Mouse (Mus musculus) C2C12 (cell line): ENCODE measurements at regions not wholly inside any gene's neighbourhood (a gene's known extent, or its start where the extent isn't known, plus 50 kb on each side); places are given as distances from the start of the nearest gene placed in this dataset.

Experiments
- H3K27me3 ChIP-seq: one replicate; pipeline ENCODE4 v1.6.1; 2011; ENCODE audit not compliant: control insufficient read depth, insufficient read depth, insufficient read length
- H3K36me3 ChIP-seq: one replicate; pipeline ENCODE4 v1.6.1; 2011; ENCODE audit not compliant: control insufficient read depth, insufficient read depth
- H3K4me3 ChIP-seq: one replicate; pipeline ENCODE4 v1.5.1; 2011; ENCODE audit warnings: mild to moderate bottlenecking, control low read depth; ENCODE audit not compliant: poor library complexity, insufficient read depth, severe bottlenecking
- H3K79me2 ChIP-seq: one replicate; pipeline ENCODE4 v1.6.1; 2011; ENCODE audit not compliant: control insufficient read depth, insufficient read depth
- H3K79me3 ChIP-seq: one replicate; pipeline ENCODE4 v1.6.1; 2011; ENCODE audit warnings: low read depth, control low read depth
- H3ac ChIP-seq: one replicate; pipeline ENCODE3; 2011; ENCODE audit warnings: low read depth; ENCODE audit not compliant: control insufficient read depth, insufficient read length
- CEBPB ChIP-seq: IDR thresholded peaks from one replicate; pipeline ENCODE4 v1.6.1; 2011; ENCODE audit warnings: low read depth, mild to moderate bottlenecking, control low read depth, moderate library complexity
- CTCF ChIP-seq: IDR thresholded peaks from one replicate; pipeline ENCODE4 v1.5.1; 2011; ENCODE audit not compliant: control insufficient read depth, insufficient read depth, insufficient read length
- FOSL1 ChIP-seq: IDR thresholded peaks from one replicate; pipeline ENCODE4 v1.8.0; 2011; ENCODE audit warnings: mild to moderate bottlenecking, low read length; ENCODE audit not compliant: poor library complexity, insufficient read depth, severe bottlenecking
- MAX ChIP-seq: IDR thresholded peaks from one replicate; pipeline ENCODE4 v1.6.1; 2011; ENCODE audit warnings: mild to moderate bottlenecking, control low read depth
- MYOD1 ChIP-seq: IDR thresholded peaks from one replicate; pipeline ENCODE4 v1.6.1; 2011; ENCODE audit warnings: low read depth; ENCODE audit not compliant: control insufficient read depth, insufficient read length
- MYOG ChIP-seq: IDR thresholded peaks from one replicate; pipeline ENCODE4 v1.6.1; 2011; ENCODE audit not compliant: control insufficient read depth, insufficient read length; ENCODE audit errors: extremely low read depth
- USF1 ChIP-seq: IDR thresholded peaks from one replicate; pipeline ENCODE4 v1.6.1; 2011; ENCODE audit warnings: low read depth, mild to moderate bottlenecking, control low read depth, moderate library complexity

- H3K79me3 ChIP-seq, result no peaks in the 10 kb centered on the region
- H3K79me2 ChIP-seq, result no peaks in the 10 kb centered on the region
- no peak for TF ChIP-seq MAX
- no peak for TF ChIP-seq CEBPB
- no peak for TF ChIP-seq USF1
- no peak for TF ChIP-seq FOSL1
- TF ChIP-seq CTCF, result no peak
- TF ChIP-seq MYOD1, result no peak
- no peak for TF ChIP-seq MYOG
- no peaks in the 10 kb centered on the region for H3K27me3 ChIP-seq
- H3K4me3 ChIP-seq, result no peak overlapping the region
- no peak overlapping the region for H3ac ChIP-seq
- no peaks in the 10 kb centered on the region for H3K36me3 ChIP-seq
Measured at GRCm38 (mm10) chr12:13164791-13165190, 84.2 kb downstream of the Ddx1 start.

- H3ac ChIP-seq, result no peak overlapping the region
- no peaks in the 10 kb centered on the region for H3K27me3 ChIP-seq
- H3K36me3 ChIP-seq, result no peaks in the 10 kb centered on the region
- H3K79me2 ChIP-seq, result no peaks in the 10 kb centered on the region
- no peak overlapping the region for H3K4me3 ChIP-seq
- TF ChIP-seq MYOG (no peak), MYOD1 (no peak), CTCF (no peak), FOSL1 (no peak), CEBPB (no peak), USF1 (no peak), MAX (no peak)
- H3K79me3 ChIP-seq, result no peaks in the 10 kb centered on the region
Measured at GRCm38 (mm10) chr12:13161051-13161450, 88.0 kb downstream of the Ddx1 start.

- Histone ChIP-seq H3ac (no peak overlapping the region), H3K36me3 (no peaks in the 10 kb centered on the region), H3K4me3 (no peak overlapping the region), H3K27me3 (no peaks in the 10 kb centered on the region), H3K79me3 (no peaks in the 10 kb centered on the region), H3K79me2 (no peaks in the 10 kb centered on the region)
- TF ChIP-seq MYOD1, result no peak
- TF ChIP-seq USF1, result no peak
- TF ChIP-seq MYOG, result no peak
- no peak for TF ChIP-seq CTCF
- no peak for TF ChIP-seq CEBPB
- no peak for TF ChIP-seq FOSL1
- TF ChIP-seq MAX, result no peak
Measured at GRCm38 (mm10) chr12:13159346-13160055, 89.5 kb downstream of the Ddx1 start.

DNA sequence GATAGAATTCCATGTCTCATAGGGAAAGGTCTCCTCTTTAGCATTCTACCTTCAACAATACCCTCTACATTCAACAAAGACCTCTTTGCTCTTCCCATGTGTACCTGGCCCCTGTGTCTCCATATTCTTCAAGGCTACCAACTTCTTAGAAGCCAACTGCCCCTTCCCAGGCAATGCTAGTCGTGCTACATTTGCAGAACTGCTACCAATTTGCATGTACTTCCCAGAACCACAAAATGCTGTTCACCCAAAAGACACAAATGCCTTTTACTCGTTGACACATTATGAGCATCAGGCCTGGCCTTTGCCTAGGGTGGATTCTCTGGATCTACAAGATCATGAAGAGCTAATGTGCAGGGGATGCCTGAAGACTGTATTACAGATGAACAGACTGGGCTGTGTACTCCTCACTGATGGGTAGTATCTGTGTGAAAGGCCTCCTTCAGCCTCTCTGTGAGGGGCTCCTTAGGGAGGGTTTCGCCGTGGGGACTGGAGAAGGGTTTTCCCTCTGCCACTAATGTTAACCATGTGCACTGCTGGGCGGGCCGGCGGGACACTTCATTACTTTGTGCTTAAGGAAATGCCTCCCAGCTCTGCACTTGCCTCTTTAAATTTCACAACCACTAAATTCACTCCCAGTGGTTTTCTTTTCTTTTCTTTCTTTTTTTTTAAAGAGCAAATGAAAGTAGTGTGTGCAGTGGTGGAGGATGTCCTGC lies 91.2 kb downstream of the Ddx1 start:
- Histone ChIP-seq H3K27me3 (no peaks in the 10 kb centered on the region), H3K4me3 (no peak overlapping the region), H3K36me3 (no peaks in the 10 kb centered on the region), H3ac (no peak overlapping the region), H3K79me3 (no peaks in the 10 kb centered on the region), H3K79me2 (no peaks in the 10 kb centered on the region)
- TF ChIP-seq USF1, result no peak
- no peak for TF ChIP-seq MYOD1
- no peak for TF ChIP-seq CEBPB
- TF ChIP-seq FOSL1, result no peak
- no peak for TF ChIP-seq MAX
- TF ChIP-seq CTCF, result no peak
- TF ChIP-seq MYOG, result no peak

- H3K36me3 ChIP-seq, result no peaks in the 10 kb centered on the region
- no peak overlapping the region for H3ac ChIP-seq
- H3K79me3 ChIP-seq, result no peaks in the 10 kb centered on the region
- TF ChIP-seq FOSL1 (no peak), USF1 (no peak), MAX (no peak), CEBPB (no peak), MYOD1 (no peak), CTCF (no peak), MYOG (no peak)
- H3K27me3 ChIP-seq, result no peaks in the 10 kb centered on the region
- H3K4me3 ChIP-seq, result no peak overlapping the region
- no peaks in the 10 kb centered on the region for H3K79me2 ChIP-seq
Measured at GRCm38 (mm10) chr12:13157089-13157488, 91.9 kb downstream of the Ddx1 start.

GRCm38 (mm10) chr12:13150751-13151150 lies 98.3 kb downstream of the Ddx1 start:
- no peaks in the 10 kb centered on the region for H3K36me3 ChIP-seq
- no peak overlapping the region for H3K4me3 ChIP-seq

More at GRCm38 (mm10) chr12:13150751-13151150, 98.3 kb downstream of the Ddx1 start:
- no peaks in the 10 kb centered on the region for H3K27me3 ChIP-seq
- no peaks in the 10 kb centered on the region for H3K79me3 ChIP-seq
- H3K79me2 ChIP-seq, result no peaks in the 10 kb centered on the region
- no peak for TF ChIP-seq FOSL1
- no peak overlapping the region for H3ac ChIP-seq
